Comparison of ENCODE assay signal across 8 mouse cellular contexts in the genomic region with DNA sequence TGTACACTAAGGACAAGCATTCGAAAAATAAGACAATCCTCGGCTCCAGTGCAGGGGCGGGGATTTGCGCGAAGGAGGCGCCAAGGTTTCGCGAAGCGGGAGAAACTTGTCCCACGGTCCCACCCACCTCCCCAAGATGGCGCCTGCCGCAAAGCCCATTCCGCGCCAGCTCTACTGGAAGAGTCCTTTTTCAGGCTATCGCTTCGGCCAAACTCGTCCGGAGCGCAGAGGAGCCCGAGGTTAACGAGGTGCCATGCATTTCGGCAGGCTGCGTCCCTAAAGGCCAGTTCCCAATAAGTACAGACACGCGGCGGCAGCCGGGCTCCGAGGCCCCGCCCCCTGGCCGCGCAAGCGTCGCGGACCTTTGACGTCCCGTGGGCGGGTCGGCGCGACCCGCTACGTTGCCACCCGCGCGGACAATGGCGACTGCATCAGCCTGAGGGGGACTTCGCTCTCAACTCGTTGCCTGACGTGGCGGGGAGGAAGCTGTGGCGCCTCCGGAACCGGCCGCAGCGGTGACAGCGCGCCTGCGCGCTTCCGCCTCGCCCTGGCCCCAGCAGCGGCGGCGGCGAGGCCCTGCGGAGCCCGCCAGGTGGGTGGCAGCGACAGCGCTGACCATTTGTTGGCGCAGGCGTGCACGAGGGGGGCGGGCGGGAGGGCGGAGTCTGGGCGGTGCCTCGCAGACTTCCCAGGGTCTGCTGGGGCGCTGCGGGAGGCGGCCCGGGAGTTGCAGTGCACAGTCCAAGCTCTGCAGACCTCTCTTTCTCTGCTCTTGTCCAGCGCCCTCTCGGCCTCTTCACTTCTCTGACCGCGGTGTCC. TPM values are rescaled to one million over a fixed set of nuclear protein-coding genes. Genes with fewer than 3 reads are reported as not detected.
DNase-seq lines count a peak whose midpoint lies in the region; ATAC-seq and TF ChIP-seq lines count a peak whose summit lies in the region.

TSS of gene Htatsf1 (plus strand) at position 410 of the 819 bp plus-strand sequence.

- H3K27ac ChIP-seq in forebrain, embryonic 16.5 days (ENCODE audit: low read length), result peak within 1 kb of the TSS; percentile 95
- peak within 1 kb of the TSS; percentile 96 for H3K27ac ChIP-seq in lung, embryonic 15.5 days

- WGBS in forebrain, embryonic 16.5 days, result 24% methylated on average over 77 of the region's 85 CpGs
- 16% methylated on average over 74 of the region's 85 CpGs for WGBS in lung, embryonic 15.5 days

- intact Hi-C loops in heart, postnatal 36 days (cut with DNase I), result loop anchor here (5.0 to 10.0 kb wide), 2 partner anchors 319 to 456 kb away; partner anchors contain the start of genes Fhl1 and Mmgt1

- no peak for TF ChIP-seq CTCF in G1E (IDR thresholded peaks at IDR 0.05; ENCODE audit: low read depth, low read length)

- H3K9me3 ChIP-seq in G1E (replicated peaks), result no peaks in the 10 kb centered on the region
- no peaks in the 10 kb centered on the region for H3K9me3 ChIP-seq in forebrain, embryonic 16.5 days (ENCODE audit: control insufficient read depth, low read length)
- H3K9me3 ChIP-seq in lung, embryonic 15.5 days, result no peaks in the 10 kb centered on the region

- no peaks in the 10 kb centered on the region; the same call in 1 of the 2 replicates for H3K4me1 ChIP-seq in G1E (ENCODE audit: insufficient read depth, low read depth, low read length)
- peaks cover 8% of the 10 kb centered on the region; the same call in 1 of the 2 replicates for H3K4me1 ChIP-seq in forebrain, embryonic 16.5 days (replicated peaks; ENCODE audit: control insufficient read depth, insufficient read depth, low read length)
- no peaks in the 10 kb centered on the region for H3K4me1 ChIP-seq in lung, embryonic 15.5 days

- DNase-seq in G1E (ENCODE audit: low spot score), result peak; percentile 49
- peak; percentile 70 to 86 for DNase-seq in cerebellum, adult 18-20 months
- DNase-seq in heart, postnatal 36 days, result peak; percentile 79 to 91
- peak; percentile 59 to 72 for DNase-seq in layer of hippocampus, adult 8-10 months (ENCODE audit: low spot score in 2 of 2)
- DNase-seq in ovary, adult 18-20 months (ENCODE audit: low spot score), result peak; percentile 67
- peak; percentile 82 for DNase-seq in thymus, postnatal 0 days (ENCODE audit: low spot score)

- peak within 1 kb of the TSS; percentile 73 for H3K9ac ChIP-seq in forebrain, embryonic 16.5 days (replicated peaks; ENCODE audit: low read depth, low read length)
- peak within 1 kb of the TSS; percentile 64 for H3K9ac ChIP-seq in lung, embryonic 15.5 days

- no peaks in the 10 kb centered on the region for H3K27me3 ChIP-seq in G1E (ENCODE audit: insufficient read depth, low read length)
- no peaks in the 10 kb centered on the region for H3K27me3 ChIP-seq in forebrain, embryonic 16.5 days (replicated peaks; ENCODE audit: control insufficient read depth, insufficient read depth, low read length)
- H3K27me3 ChIP-seq in lung, embryonic 15.5 days, result no peaks in the 10 kb centered on the region

- peak; percentile 79 for ATAC-seq in G1E (ENCODE audit: extremely low read depth, insufficient number of reproducible peaks, low FRiP score, poor library complexity, severe bottlenecking)
- ATAC-seq in forebrain, embryonic 16.5 days, result peak; percentile 95
- peak; percentile 97 for ATAC-seq in lung, embryonic 15.5 days (ENCODE audit: borderline replicate concordance, extremely low read depth, low FRiP score, low TSS enrichment)

- peaks cover 16% of the 10 kb centered on the region for H3K36me3 ChIP-seq in G1E (replicated peaks)
- H3K36me3 ChIP-seq in forebrain, embryonic 16.5 days (ENCODE audit: control insufficient read depth, insufficient read depth), result no peaks in the 10 kb centered on the region
- peaks cover 9% of the 10 kb centered on the region for H3K36me3 ChIP-seq in lung, embryonic 15.5 days

- peak within 1 kb of the TSS; percentile 61 for H3K4me2 ChIP-seq in forebrain, embryonic 16.5 days (ENCODE audit: low read length)
- peak within 1 kb of the TSS; percentile 52 for H3K4me2 ChIP-seq in lung, embryonic 15.5 days

- H3K4me3 ChIP-seq in G1E (ENCODE audit: low read depth, low read length), result peak within 1 kb of the TSS; percentile 76
- peak within 1 kb of the TSS; percentile 62 for H3K4me3 ChIP-seq in forebrain, embryonic 16.5 days (replicated peaks; ENCODE audit: low read length)
- H3K4me3 ChIP-seq in lung, embryonic 15.5 days, result peak within 1 kb of the TSS; percentile 62

RNA-seq across cellular contexts. Expression of gene Htatsf1, which starts in this region (rescaled TPM):
- total RNA-seq in G1E (2014; fragmentation: Nextera tagmentation), result 53.4 and 58.5 TPM in 2 replicates
- total RNA-seq in G1E (2017), result 56.5 and 57.1 TPM in 2 replicates
- 21.2 and 22.1 TPM in 2 replicates for polyA plus RNA-seq in G1E (2012)
- polyA plus RNA-seq in forebrain, embryonic 16.5 days (2015; fragmentation: Nextera tagmentation; extraction: Ambion mirVana), result 97.9 and 98.7 TPM in 2 replicates
- 10 to 100 TPM; 52.2 to 62.7 TPM for total RNA-seq in heart, postnatal 36 days (2021)
- 10 to 100 TPM; 54.3 to 60.5 (median 58.1) TPM for total RNA-seq in layer of hippocampus, adult 8-10 months (2022)
- polyA plus RNA-seq in lung, embryonic 15.5 days (2015; fragmentation: Nextera tagmentation; extraction: Ambion mirVana), result 71.2 and 73.1 TPM in 2 replicates
- 57.5 and 57.6 TPM in 2 replicates for polyA plus RNA-seq in thymus, postnatal 0 days (2015; fragmentation: Nextera tagmentation; extraction: Ambion mirVana)

Comparison
In these comparisons a context has a peak if more than half of its experiments do, and no peak if none do; other contexts are left out.
1. Peak in every context shown above with its lines: DNase-seq, ATAC-seq, H3K4me3 ChIP-seq and H3K27ac ChIP-seq.